Mouse (Mus musculus): ENCODE measurements around the gene Mars. TPM values are rescaled to one million over a fixed set of nuclear protein-coding genes. Genes with fewer than 3 reads are reported as not detected.

The Mars gene
- total RNA-seq, 2 experiments from 2014 or later, result 53.3 to 57.9 TPM

GRCm38 (mm10) chr10:127264336-127264735 lies 47.2 kb downstream of the Mars start:
- DNase-seq (ENCODE audit: low spot score in 2 of 2), result no peak

DNA sequence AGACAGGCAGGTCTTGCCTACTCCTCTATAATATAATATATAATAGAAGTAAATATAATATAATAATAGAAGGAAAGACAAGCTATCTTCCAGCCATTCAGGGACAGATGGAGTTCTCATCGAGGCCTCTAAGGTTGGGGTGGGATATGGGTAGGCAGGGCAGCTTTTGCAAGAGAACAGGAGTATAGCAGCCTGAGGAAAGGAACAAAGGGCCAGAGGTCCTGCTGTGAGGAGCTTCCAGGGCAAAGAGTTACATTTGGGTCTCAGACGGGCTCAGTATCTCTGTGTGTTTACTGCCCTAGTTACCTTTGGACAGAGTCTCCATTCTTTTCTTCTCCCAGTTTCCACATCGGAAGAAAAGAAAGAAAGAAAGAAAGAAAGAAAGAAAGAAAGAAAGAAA lies 48.0 kb downstream of the Mars start:
- no peak for DNase-seq (ENCODE audit: low spot score in 2 of 2)

DNA sequence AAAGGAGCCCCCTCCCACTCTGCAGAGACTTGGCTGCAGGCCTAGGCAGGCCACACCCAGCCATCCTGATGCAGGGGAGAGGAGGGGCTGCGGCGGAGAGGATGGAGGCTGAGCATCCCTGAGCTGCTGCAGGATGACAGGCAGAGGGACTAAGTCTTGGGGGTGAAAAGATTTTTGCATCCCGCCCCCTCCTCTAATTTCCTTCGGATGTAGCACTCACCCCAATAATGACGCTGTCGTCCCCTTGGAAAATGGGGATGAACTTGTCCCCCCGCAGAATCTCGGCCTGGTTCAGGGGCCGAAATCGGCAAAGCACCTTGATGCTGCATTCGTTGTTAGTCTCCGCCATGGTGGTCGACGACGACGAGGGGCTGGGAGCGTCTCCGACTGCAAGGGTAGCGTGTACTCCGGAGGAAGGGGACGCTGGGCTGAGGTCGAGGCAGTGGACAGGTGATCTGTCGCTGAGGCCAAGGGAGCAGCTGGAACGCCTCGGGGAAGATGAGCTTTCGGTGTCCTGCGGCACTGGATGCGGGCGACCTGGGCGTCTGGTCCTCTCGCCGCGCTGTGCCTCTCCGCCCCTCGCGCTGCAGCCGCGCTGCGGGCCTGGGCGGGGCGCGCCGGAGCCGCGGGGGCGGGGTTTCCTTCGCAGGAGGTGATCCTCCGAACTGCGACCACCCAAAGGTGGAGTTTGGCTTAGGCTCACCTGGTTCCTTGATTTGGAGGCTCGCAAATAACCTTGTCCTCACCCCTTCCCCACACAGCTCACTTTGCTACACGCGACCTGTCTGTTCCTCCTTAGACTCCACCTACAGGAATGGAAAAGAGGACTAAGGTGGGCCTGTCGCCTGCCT lies 48.8 kb downstream of the Mars start, which contains the start of gene Kif5a:
Gene Kif5a (minus strand): TSS at position 801 of the 851 bp plus-strand sequence.
- DNase-seq (ENCODE audit: low spot score in 2 of 2), result peak; percentile 75 to 86

DNA sequence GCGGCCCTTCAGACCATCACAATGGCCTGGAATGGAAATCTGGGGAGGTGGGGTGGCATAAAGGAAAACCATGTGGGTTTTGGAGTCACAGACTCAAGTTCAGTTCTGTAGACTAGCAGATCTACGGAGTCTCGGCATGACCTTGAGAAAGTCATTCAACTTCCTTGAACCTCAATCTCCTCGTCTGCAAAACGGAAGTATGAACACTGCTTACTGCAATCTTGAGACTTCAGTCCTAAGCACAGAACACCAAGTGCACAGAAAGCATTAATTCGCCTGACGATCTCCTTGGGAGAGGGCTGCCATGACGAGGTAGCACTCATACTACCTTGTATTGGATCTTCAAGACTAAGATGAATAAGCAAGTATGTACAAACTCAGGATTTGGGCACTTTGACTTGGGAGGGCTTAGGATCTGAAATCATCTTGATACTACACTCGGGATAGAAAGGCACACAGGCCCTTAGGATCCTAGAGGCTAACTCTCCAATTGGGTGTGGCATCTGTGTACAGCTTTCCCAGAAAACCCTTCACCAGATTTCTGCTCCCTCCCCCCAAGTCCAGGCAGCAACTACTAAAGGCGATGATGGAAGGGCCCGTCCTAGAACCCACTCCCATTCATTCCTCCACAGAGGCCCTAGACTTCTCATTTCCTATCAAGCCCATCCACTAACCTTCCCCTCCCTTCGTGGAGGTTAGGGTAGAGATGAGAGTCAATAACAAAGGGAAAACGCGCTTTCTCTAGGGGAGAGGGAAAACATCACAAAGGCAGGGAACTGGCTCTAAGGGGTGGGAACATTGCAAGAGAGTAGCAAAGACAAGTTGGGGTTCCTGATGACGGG lies 49.7 kb downstream of the Mars start:
- no peak for DNase-seq (ENCODE audit: low spot score in 2 of 2)

GRCm38 (mm10) chr10:127258489-127258888 lies 53.1 kb downstream of the Mars start:
- DNase-seq (ENCODE audit: low spot score in 2 of 2), result no peak

- DNase-seq (ENCODE audit: low spot score in 2 of 2), result no peak
Observed at GRCm38 (mm10) chr10:127257790-127258189, 53.8 kb downstream of the Mars start.

DNA sequence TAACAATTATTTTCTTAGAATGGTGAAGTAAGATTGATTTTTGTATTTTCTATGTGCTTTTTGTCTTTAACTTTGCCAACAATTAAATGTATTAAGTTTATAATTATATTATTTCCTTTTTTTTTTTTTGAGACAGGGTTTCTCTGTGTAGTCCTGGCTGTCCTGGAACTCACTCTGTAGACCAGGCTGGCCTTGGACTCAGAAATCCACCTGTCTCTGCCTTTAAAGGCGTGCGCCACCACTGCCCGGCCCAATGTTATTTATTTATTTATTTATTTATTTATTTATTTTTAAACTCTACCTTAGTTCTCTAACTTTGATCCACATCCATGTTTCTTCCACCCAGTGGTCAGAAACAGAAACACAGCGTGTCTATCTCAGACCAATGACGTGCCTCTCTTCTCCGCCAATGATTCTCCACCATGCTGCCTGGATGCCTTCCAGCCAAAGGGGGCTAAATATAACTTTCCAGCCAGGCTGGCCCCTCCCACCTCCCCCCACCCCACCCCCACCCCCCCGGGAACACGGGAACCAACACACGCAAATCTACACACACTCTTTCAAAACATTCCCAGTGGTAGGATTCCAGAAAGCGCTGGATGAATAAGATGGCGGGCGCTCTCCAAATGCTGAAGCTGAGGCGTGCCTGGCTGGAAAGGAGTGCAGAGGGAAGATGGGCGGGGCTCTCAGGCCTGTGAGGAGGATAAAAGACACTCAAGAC lies 55.8 kb downstream of the Mars start:
- no peak for DNase-seq (ENCODE audit: low spot score in 2 of 2)

DNA sequence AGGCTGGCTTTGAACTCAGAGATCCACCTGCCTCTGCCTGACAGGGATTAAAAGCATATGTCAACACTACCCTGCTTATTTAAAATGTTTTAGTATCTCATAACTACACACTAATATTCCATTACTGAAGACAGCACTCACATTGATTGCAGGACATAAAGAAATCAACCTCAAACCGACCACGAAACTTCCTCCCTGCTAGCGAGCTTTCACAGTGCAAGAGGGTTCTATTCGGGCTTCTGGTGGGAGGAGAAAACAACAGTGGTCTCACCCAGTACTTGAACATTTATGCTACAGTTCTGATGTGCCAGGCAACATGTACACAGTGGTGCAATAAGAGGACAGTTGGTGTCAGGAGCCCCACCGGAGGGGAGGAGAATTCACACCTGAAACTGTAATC lies 60.8 kb downstream of the Mars start:
- no peak for DNase-seq (ENCODE audit: low spot score in 2 of 2)

Other genes with a start within 250 kb of the Mars start
- gene Cdk4, start 248.3 kb downstream of the Mars start, total RNA-seq (2021), result 10 to 100 TPM; 67.9 to 71.8 TPM
- gene Tspan31, start 241.5 kb downstream of the Mars start, total RNA-seq (2021), result 10 to 100 TPM; 69.3 to 69.4 TPM
- 100 to 1,000 TPM; 594 to 629 TPM for gene Agap2, start 236.5 kb downstream of the Mars start, total RNA-seq (2021)
- gene Os9, start 190.7 kb downstream of the Mars start, total RNA-seq (2021), result 100 to 1,000 TPM; 116 to 118 TPM
- 100 to 1,000 TPM; 119 to 130 TPM for gene B4galnt1, start 146.6 kb downstream of the Mars start, total RNA-seq (2021)
- 1 to 10 TPM; 4.3 to 4.6 TPM for gene Slc26a10, start 131.1 kb downstream of the Mars start, total RNA-seq (2021)
- 100 to 1,000 TPM; 163 to 215 TPM for gene Arhgef25, start 121.7 kb downstream of the Mars start, total RNA-seq (2021)
- gene Dtx3, start 116.1 kb downstream of the Mars start, total RNA-seq (2021), result 100 to 1,000 TPM; 198 to 222 TPM
- 100 to 1,000 TPM; 116 to 121 TPM for gene Pip4k2c, start 100.2 kb downstream of the Mars start, total RNA-seq (2021)
- gene Kif5a, start 48.4 kb downstream of the Mars start, total RNA-seq (2021), result 1,000 to 10,000 TPM; 1,032 to 1,108 TPM
- gene Dctn2, start 45.4 kb downstream of the Mars start, total RNA-seq (2021), result 100 to 1,000 TPM; 260 TPM
- 10 to 100 TPM; 43.5 to 46.3 TPM for gene Mbd6, start 22.8 kb downstream of the Mars start, total RNA-seq (2021)
- gene Arhgap9, start 10.2 kb upstream of the Mars start, total RNA-seq (2021), result 1 to 10 TPM; 1.1 TPM
- 1 to 10 TPM; 3.0 to 4.4 TPM for gene Gli1, start 30.2 kb upstream of the Mars start, total RNA-seq (2021)
- gene Inhbe, start 42.6 kb upstream of the Mars start, total RNA-seq (2021), result under 1 TPM; 0.07 to 0.14 TPM
- not detected for gene Inhbc, start 58.6 kb upstream of the Mars start, total RNA-seq (2021)
- 100 to 1,000 TPM; 317 to 326 TPM for gene R3hdm2, start 68.5 kb upstream of the Mars start, total RNA-seq (2021)
- 1 to 10 TPM; 3.9 to 4.8 TPM for gene Stac3, start 189.9 kb upstream of the Mars start, total RNA-seq (2021)
- 1 to 10 TPM; 3.5 to 5.2 TPM for gene Ndufa4l2, start 203.2 kb upstream of the Mars start, total RNA-seq (2021)
- gene Shmt2, start 210.7 kb upstream of the Mars start, total RNA-seq (2021), result 10 to 100 TPM; 23.4 to 27.0 TPM
- gene Nxph4, start 222.8 kb upstream of the Mars start, total RNA-seq (2021), result 1 to 10 TPM; 7.6 to 8.3 TPM